Mouse (Mus musculus) liver, embryonic 14.5 days (tissue): ENCODE data around the gene Ghr. TPM values are rescaled to one million over a fixed set of nuclear protein-coding genes. Genes with fewer than 3 reads are reported as not detected.

ENCODE experiments used
- ATAC-seq: fragments of 200-750 bp; cut with Nextera tagmentation; 2 replicates; pipeline ENCODE4 v1.8.0; 2017; ENCODE audit warnings: moderate number of reproducible peaks, mild to moderate bottlenecking, moderate library complexity; ENCODE audit not compliant: insufficient read depth
- DNase-seq, 3 experiments: peaks; one replicate each; pipeline ENCODE4 v3.0.0-alpha.2; 2012 to 2013; ENCODE audit warnings: low read depth in 3 of 3, low spot score in 3 of 3
- H3K27ac ChIP-seq: fragments of 300-500 bp; sonication (generic); 2 replicates; pipeline ENCODE4 v1.5.1; 2014; ENCODE audit warnings: moderate library complexity, mild to moderate bottlenecking, control low read depth, inconsistent platforms
- H3K27me3 ChIP-seq: fragments of 300-500 bp; sonication (generic); 2 replicates; pipeline ENCODE4 v1.6.1; 2014; ENCODE audit warnings: mild to moderate bottlenecking, low read length, moderate library complexity; ENCODE audit not compliant: control insufficient read depth, insufficient read depth
- H3K36me3 ChIP-seq: fragments of 300-500 bp; sonication (generic); replicated peaks from 2 replicates; pipeline ENCODE4 v1.6.1; 2014; ENCODE audit warnings: low read depth; ENCODE audit not compliant: control insufficient read depth, insufficient read depth
- H3K4me1 ChIP-seq, 2 experiments: fragments of 200-500 bp in 1 of 2; fragments of 300-500 bp in 1 of 2; sonication (generic) in 1 of 2; replicated peaks; 2 replicates each; pipeline ENCODE4 v1.6.1; 2012 to 2014; ENCODE audit warnings: antibody characterized with exemption in 1 of 2, inconsistent platforms in 1 of 2, low read length in 1 of 2; ENCODE audit not compliant: control insufficient read depth in 2 of 2, insufficient read depth in 2 of 2
- H3K4me2 ChIP-seq: fragments of 300-500 bp; sonication (generic); 2 replicates; pipeline ENCODE4 v1.6.1; 2014; ENCODE audit warnings: low read depth, mild to moderate bottlenecking, control low read depth, moderate library complexity
- H3K4me3 ChIP-seq, 2 experiments: fragments of 200-500 bp in 1 of 2; fragments of 300-500 bp in 1 of 2; sonication (generic) in 1 of 2; 2 replicates each; pipeline ENCODE4 v1.5.1; 2012 to 2014; ENCODE audit warnings: low read depth in 2 of 2, low read length in 2 of 2, mild to moderate bottlenecking in 2 of 2, control low read depth in 1 of 2, inconsistent platforms in 1 of 2, moderate library complexity in 1 of 2; ENCODE audit not compliant: insufficient read depth in 1 of 2
- H3K9ac ChIP-seq: fragments of 300-500 bp; sonication (generic); replicated peaks from 2 replicates; pipeline ENCODE4 v1.6.1; 2014; ENCODE audit warnings: mild to moderate bottlenecking, control low read depth, moderate library complexity
- H3K9me3 ChIP-seq: fragments of 300-500 bp; sonication (generic); 2 replicates; pipeline ENCODE4 v1.6.1; 2016; ENCODE audit warnings: low read length, mixed read lengths; ENCODE audit not compliant: control insufficient read depth
- CTCF ChIP-seq: IDR thresholded peaks from 2 replicates; pipeline ENCODE4 v1.5.1; 2016; ENCODE audit warnings: antibody characterized with exemption, low read depth, control low read depth
- EP300 ChIP-seq: IDR thresholded peaks from 2 replicates; pipeline ENCODE4 v1.6.1; 2016; ENCODE audit warnings: antibody characterized with exemption, low read depth
- WGBS: fragments of 180-500 bp; shearing (Covaris S2); extraction: QIAGEN DNeasy Blood & Tissue Kit; methylation state at CpG from one replicate; pipeline ENCODE4 v1.1.7; 2014; ENCODE audit not compliant: insufficient replicate concordance; 5-methylcytosine and 5-hydroxymethylcytosine counted together
- polyA plus RNA-seq, 2 experiments: library from polyadenylated mRNA; depleted of rRNA in 1 of 2; stranded (reverse) in 1 of 2; unstranded in 1 of 2; fragments of >200 nt; fragmentation: Nextera tagmentation in 1 of 2; extraction: Ambion mirVana in 1 of 2; gene quantifications; 2 replicates each; pipeline versions ENCODE4 v1.2.1 to v1.2.3; 2012 to 2014

Ghr gene
- polyA plus RNA-seq, 2 experiments = 6.9 to 18.3 TPM

DNA sequence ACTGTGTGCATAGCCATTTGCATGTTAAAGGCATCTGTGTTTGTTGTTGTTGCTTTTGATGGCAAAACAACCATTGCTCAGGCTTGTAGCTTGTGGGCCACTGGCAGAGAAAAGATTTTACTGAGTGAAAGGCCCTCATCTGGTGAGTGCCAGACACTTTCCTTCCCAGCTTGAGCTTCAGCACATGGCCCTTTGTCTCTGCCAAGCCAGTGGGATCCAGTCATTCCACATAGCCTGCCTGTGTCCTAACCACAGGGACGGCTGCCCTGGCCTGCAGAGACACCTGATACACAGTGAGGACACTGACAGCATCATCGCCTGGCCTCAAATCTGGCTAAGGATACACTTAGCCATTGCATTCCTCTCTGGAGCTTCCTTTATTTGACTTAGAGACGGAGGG, 74.2 kb downstream of the Ghr start:
- TF ChIP-seq EP300 = no peak
- no peaks in the 10 kb centered on the region for H3K4me1 ChIP-seq
- no peak overlapping the region for H3K9ac ChIP-seq
- DNase-seq = no peak
- ATAC-seq = no peak
- H3K36me3 ChIP-seq = no peaks in the 10 kb centered on the region
- no peak overlapping the region for H3K27ac ChIP-seq
- H3K4me3 ChIP-seq = no peak overlapping the region
- 40% methylated on average over 3 of the region's 3 CpGs for WGBS
- H3K27me3 ChIP-seq = no peaks in the 10 kb centered on the region
- no peak overlapping the region for H3K4me2 ChIP-seq
- no peaks in the 10 kb centered on the region for H3K9me3 ChIP-seq

- no peak overlapping the region for H3K9ac ChIP-seq
- H3K9me3 ChIP-seq = no peaks in the 10 kb centered on the region
- no peak overlapping the region for H3K4me2 ChIP-seq
- DNase-seq (no peak), ATAC-seq (no peak)
- H3K27ac ChIP-seq = no peak overlapping the region
- no peaks in the 10 kb centered on the region for H3K27me3 ChIP-seq
- no peaks in the 10 kb centered on the region for H3K36me3 ChIP-seq
- H3K4me3 ChIP-seq = no peak overlapping the region
- no peaks in the 10 kb centered on the region for H3K4me1 ChIP-seq
- 89% methylated on average over 2 of the region's 2 CpGs for WGBS
- TF ChIP-seq CTCF (no peak), EP300 (no peak)
Observed at GRCm38 (mm10) chr15:3507329-3507728, 76.0 kb downstream of the Ghr start.

DNA sequence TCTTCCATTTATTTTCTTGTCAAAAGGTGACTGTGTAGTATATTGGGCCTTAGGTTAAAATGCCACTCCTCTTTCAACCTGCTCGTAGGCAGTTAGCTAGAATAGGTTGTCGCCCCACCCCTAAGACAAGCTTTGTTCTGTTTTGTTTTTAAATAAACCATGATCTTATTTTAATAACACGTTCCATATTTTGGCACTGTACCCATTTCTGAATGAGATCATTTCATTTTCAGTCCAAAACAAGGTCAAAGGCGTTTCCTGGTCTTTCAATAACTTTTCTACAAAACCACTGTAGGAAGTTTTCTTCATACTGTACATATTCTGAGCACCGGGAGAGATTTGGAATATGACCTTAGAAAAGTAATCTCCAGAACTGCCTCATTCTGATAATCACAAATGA, 78.6 kb downstream of the Ghr start:
- Histone ChIP-seq H3K4me2 (no peak overlapping the region), H3K36me3 (no peaks in the 10 kb centered on the region), H3K9me3 (no peaks in the 10 kb centered on the region), H3K27ac (no peak overlapping the region), H3K27me3 (no peaks in the 10 kb centered on the region), H3K9ac (no peak overlapping the region), H3K4me1 (no peaks in the 10 kb centered on the region), H3K4me3 (no peak overlapping the region)
- 57% methylated on average over 5 of the region's 5 CpGs for WGBS
- ATAC-seq (no peak), DNase-seq (no peak)
- TF ChIP-seq CTCF (no peak), EP300 (no peak)

- Histone ChIP-seq H3K36me3 (no peaks in the 10 kb centered on the region), H3K9ac (no peak overlapping the region), H3K27ac (no peak overlapping the region), H3K27me3 (no peaks in the 10 kb centered on the region), H3K4me2 (no peak overlapping the region), H3K4me3 (no peak overlapping the region), H3K4me1 (no peaks in the 10 kb centered on the region), H3K9me3 (no peaks in the 10 kb centered on the region)
- no peak for DNase-seq
- no peak for TF ChIP-seq CTCF
- no peak for TF ChIP-seq EP300
- no peak for ATAC-seq
- 54% methylated on average over 3 of the region's 3 CpGs for WGBS
Observed at GRCm38 (mm10) chr15:3501683-3502082, 81.6 kb downstream of the Ghr start.

DNA sequence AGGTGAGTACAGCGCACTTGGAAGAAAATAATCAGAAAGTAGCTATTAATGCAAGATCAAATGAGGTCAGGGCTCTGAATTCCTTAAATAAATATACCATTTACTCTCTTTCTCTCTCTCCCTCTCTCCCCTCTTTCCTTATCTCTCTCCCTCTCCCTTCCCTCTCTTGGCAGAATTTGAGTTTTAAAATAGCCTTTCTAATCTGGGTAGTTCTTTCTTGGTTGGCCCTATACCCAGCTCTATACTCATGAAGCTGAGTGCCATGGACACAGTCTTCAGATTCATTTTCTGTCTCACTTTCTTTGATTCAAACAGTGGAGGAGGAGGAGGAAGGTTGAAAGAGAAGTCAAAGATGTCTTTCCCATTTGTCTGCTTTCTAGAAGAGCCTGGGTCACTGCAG, 84.3 kb downstream of the Ghr start:
- Histone ChIP-seq H3K4me3 (no peak overlapping the region), H3K4me1 (no peaks in the 10 kb centered on the region), H3K36me3 (no peaks in the 10 kb centered on the region), H3K4me2 (no peak overlapping the region), H3K27me3 (no peaks in the 10 kb centered on the region), H3K27ac (no peak overlapping the region), H3K9ac (no peak overlapping the region), H3K9me3 (no peaks in the 10 kb centered on the region)
- WGBS = 68% methylated on average over 1 of the region's 1 CpGs
- no peak for DNase-seq
- TF ChIP-seq CTCF (no peak), EP300 (no peak)
- no peak for ATAC-seq
